Mouse (Mus musculus) bone marrow, adult 2 months (tissue): ENCODE measurements around the gene Gabra5.

Experiments
- CTCF ChIP-seq: fragments of 200-500 bp; IDR thresholded peaks from 2 replicates; pipeline ENCODE4 v1.5.1; 2011; ENCODE audit warnings: low read length, control low read depth; ENCODE audit not compliant: control insufficient read depth, insufficient read depth
- POLR2A ChIP-seq: fragments of 200-500 bp; IDR thresholded peaks from 2 replicates; pipeline ENCODE4 v1.6.1; 2011; ENCODE audit warnings: low read depth, mild to moderate bottlenecking, control low read depth, low read length, borderline replicate concordance; ENCODE audit not compliant: control insufficient read depth

DNA sequence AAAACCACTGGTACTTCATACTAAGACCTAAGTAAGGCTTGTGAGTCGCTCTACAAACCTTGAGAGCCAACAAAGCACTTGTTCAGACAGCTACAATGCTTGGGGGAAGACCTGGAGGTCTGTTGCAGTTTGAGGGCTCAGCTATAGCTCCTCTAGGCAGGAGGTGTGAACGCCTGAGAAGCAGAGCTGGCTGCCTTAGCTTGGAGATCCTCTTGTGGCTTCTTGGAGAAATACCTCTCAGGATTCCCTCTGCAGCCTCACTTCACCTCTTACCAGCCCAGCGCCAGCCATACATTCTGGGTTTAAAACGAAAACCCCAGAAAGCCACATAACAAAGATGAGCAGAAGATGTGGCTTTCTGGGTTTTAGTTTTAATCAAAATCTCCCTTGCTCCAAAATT, 119.8 kb downstream of the Gabra5 start:
- TF ChIP-seq CTCF (no peak), POLR2A (no peak)
